Mouse (Mus musculus) bone marrow macrophage, adult 2 months (primary cell): ENCODE data around the gene Kcnq5.

Source experiments
- CTCF ChIP-seq: IDR thresholded peaks from 2 replicates; pipeline ENCODE4 v1.5.1; 2012; ENCODE audit warnings: low read depth, mild to moderate bottlenecking, low read length, moderate library complexity
- POLR2A ChIP-seq: IDR thresholded peaks from 2 replicates; pipeline ENCODE4 v1.6.1; 2012; ENCODE audit warnings: mild to moderate bottlenecking, low read depth, low read length, borderline replicate concordance

GRCm38 (mm10) chr1:21856399-21856798 lies 105.3 kb downstream of the Kcnq5 start:
- no peak for TF ChIP-seq CTCF
- TF ChIP-seq POLR2A = no peak
